Mouse (Mus musculus) mature B cell (primary cell): ENCODE measurements around the gene Emp3.
"Not testable (repeated sequence)": the region's sequence is repeated elsewhere in the genome, so short reads cannot be mapped to it uniquely, and the experiment has no call there.

Experiments
- in situ Hi-C: fragments of 300-500 bp; cut with MboI; formaldehyde crosslinking; loops from 2 replicates; pipeline ENCODE4 v1.14.3; 2019

Emp3 gene

DNA sequence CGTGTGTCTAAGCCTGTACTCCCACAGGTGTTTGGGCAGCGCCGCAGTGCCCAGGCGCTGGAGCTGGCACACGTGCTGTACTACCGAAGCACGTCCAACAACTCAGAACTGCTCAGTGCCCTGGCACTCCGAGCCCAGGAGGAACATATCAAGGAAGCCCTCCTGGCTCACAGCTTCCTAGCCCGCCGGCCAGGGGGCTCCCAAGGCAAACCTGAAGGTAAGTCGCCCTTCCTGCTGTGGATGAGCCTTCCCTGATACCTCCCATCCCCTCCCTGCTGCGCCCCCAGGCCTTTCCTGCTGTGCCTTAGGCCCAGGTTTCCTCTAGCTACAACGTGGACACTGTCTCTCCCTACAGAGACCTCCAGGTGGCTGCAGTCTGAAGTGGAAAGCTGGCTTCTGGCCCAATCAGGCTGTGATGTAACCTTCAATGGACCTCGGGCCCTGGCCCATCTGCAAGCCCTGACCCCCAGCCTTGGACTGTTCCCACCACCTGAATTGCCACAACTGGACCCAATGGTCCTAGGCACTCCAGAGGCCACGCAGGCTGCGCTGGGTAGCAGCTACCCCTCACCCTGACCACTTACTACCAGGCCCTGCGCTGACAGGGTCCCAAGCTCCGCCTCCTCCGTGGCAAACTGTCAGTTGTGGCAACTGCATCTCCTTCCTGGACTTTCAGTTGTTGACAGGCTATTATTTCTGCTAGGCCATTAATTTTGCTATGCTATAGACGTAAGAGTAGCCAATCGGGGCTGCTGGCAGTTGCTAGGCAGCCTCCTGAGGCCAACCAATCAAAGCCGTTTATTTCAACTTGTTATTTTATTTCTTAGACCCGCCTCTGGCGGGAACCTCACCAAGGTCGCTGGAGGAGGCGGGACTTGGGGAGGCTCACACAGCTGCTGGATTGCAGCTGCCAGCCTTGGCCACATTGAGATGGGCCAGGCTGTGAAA, 4.9 kb downstream of the Emp3 start:
- in situ Hi-C loops: no loop called here

DNA sequence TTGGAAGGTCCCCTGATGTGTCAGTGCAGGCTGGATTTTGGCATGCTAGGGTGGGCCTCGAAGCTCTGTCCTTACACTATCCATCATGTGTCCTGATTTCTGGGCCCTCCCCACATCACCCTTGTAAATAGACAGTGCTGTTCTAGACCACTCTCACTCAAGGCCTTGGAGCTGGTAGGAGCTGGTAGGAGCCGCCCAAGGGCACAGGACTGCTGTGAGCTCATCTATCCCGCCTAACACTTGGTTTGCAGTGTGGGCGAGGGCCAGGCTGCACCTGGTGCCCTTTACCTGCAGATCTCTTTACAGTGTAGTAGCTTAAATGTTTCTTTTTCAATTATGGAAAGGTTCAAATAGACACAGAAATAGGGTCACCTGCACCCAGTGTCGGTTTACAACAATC, 6.2 kb downstream of the Emp3 start:
- in situ Hi-C loops: no loop called here

DNA sequence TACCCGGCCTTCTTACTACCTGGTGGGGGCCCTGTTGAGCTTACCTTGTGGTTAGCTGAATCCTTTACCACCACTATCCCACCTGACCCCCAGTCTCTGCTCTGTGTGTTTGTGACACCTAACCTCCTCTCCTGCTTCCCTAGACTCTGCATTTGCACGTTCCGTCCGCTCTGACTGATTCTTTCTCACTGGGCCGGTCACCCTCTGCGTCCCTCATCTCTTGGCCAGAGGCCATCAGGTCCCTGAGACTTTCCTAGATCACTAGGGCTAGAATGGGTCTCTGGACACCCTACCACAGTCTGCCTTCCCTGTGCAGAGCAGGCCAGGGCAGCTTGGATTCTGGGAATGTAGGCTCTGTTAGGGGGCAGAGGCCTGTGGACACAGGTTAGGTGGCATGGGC, 7.1 kb downstream of the Emp3 start:
- in situ Hi-C loops: no loop called here

DNA sequence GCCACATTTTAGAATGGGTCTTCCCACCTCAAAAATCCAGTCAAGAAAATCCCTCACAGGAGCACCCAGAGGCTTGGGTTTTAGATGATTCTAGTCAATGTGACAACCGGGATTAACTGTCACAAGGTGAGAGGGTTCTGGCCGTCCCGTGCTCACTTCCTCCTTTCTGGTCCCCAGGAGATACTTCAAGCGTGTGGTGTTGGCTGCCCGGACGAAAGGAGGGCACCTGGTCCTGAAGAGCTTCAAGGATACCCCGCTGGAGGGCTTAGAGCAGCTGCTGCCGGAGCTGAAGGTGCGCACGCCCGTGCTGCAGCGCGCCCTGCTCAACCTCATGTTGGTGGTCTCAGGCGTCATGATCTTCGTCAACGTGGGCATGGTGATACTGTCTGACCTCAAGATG, 12.1 kb downstream of the Emp3 start:
- in situ Hi-C loops: no loop called here

DNA sequence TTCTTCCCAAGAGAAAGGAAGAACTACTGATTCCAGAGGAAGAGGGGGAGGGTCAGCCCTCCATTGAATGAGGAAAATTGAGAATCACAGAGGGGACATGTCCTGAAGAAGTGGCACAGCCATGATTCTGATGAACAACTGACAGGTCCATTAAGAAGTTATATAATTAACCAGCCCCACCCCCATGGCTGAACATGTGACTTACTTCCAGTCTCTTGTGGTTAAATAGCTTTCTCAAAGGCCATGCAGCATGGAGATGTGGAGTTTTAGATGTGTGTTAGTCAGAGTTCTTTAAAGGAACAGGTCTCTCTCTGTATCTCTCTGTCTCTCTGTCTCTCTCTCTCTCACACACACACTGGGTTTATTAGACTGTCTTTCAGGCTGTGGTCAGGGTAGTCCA, 12.8 kb downstream of the Emp3 start:
- in situ Hi-C loops: no loop called here

DNA sequence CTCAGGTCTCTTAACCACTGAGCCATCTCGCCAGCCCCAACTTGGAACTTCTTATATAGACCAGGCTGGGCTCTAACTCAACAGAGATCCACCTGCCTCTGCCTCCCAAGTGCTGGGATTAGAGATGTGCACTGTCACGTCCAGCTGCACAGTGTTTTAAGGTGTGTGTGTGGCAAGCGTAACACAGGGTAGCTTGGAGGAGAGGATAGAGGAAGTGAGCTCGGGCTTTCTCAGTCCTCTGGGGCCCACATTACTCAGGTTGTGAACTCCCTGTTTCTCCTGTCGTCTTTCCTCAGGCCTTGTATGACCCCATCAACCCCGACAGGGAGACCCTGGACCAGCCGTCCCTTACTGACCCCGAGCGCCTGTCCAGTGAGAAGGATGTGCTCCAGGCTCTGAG, 14.6 kb downstream of the Emp3 start:
- in situ Hi-C loops: no loop called here

DNA sequence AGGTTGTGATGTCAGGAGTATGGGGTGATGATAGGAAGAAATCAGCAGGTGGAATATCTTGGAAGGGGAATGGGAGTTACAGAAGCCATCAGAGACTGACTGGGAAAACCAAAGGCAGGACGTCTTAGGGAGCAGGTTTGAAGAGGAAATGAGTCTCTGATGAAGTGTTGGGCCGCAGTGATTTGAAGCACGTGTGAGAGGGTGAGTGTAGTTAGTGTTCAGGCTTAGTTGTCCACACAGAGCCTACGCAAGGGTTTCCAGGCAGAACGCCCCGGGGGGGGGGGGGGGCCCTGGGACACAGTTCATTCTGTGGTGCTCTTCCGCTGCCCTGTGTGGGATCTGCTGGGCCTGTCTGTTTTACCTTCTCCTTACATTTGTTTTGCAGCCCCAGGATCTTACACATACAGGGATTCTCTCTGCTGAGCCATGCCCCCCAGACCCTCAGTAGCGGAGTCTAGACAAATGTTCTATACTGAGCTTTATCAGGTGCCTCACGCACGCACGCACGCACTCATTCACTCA, 18.7 kb downstream of the Emp3 start:
- in situ Hi-C loops: no loop called here

DNA sequence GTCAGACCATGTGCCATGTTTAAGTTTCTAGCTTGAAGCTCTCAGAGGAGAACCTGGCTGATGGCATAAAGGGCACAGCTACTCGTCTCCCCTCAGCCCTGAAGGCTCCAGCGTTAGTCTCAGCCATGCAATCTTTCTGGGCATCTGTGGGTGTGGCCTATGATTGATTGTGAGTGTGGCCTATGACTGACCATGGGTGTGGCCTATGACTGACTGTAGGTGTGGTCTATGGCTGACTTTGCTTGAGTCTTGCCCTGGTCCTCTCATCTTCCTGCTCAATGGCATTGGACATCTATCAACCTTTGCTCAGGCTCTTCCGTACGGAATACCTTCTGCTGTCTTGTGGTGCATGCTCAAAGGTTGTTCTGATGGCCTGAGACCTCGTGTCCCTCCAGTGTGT, 19.6 kb downstream of the Emp3 start:
- in situ Hi-C loops: no loop called here

DNA sequence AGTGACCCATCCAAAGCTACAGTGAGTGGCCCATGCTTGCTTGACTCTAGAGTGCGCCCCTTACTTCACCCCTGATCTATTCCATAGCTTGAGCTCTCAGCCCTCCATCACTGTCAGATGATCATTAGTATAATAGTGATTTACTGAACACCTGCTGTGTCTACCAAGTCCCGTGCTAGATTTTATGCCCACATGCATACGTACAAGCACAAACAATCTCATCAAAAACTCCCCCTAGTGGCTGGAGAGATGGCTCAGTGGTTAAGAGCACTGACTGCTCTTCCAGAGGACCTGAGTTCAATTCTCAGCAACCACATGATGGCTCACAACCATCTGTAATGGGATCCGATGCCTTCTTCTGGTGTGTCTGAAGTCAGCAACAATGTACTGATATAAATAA, 23.1 kb downstream of the Emp3 start:
- in situ Hi-C loops: not testable (repeated sequence)

GRCm38 (mm10) chr7:45897258-45897757, 23.9 kb downstream of the Emp3 start:
- in situ Hi-C loops: no loop called here

DNA sequence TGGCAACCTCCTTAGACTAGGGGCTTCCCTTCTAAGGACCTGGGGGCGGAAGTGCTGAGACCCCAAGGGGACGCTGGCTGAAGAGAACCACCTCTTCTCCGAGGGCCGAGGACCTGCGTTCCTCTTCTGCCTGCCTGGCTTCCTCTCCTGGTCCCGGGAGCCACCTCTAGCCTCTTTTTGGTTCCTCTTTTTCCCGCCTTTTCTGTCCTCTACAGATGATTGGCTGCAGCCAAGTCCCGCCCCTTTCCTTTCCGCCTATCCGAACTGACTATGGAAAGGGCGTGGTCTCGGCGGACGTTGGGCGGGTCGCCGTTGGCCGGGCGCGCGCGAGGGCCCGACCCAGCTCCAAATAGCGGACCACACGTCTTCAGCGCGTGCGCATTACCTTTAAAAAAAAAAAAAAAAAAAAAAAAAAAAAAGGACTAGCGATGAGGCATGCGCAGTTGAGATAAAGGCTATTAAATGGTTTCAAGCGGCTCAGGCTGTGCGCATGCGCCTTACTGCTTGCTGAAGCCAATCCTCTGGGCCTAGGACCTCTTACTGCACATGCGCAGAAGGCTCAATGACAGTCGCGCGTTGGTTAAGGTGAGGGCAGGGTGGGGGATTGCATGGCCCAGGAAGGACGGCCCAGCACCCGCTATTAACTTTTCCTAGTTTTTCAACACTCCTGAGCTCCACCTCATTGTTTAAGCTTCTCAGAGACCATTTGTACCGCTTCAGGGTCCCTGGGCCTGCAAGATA, 24.5 kb downstream of the Emp3 start, which contains the start of the genes Syngr4 and Tmem143:
Gene Syngr4, minus strand, starts transcription at position 198 of the 741 bp plus-strand sequence.
Gene Tmem143, plus strand, starts transcription at position 425 of the 741 bp plus-strand sequence.
- in situ Hi-C loops: no loop called here

- in situ Hi-C loops: no loop called here
Observed at GRCm38 (mm10) chr7:45895931-45896516, 25.2 kb downstream of the Emp3 start.

- in situ Hi-C loops: no loop called here
Observed at GRCm38 (mm10) chr7:45892651-45893050, 28.6 kb downstream of the Emp3 start.

DNA sequence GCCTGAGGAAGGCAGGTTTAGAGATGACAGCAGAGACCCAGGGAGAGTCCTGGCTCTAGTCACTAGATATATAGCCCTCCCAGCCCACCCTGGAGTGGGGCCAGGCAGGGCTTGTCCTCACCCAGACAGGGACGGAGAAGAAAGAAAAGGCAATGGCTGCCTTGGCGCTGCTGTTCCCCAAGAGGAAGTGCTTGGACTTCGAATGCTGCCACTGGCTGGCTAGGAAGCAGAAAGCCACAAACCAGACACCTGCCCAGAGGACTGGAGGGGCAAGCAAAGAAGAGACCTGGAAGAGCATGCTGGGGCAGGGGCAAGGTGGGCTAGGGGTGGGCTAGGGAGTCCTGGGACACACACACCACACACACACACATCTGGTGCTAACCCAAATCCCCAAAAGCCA, 34.0 kb downstream of the Emp3 start:
- in situ Hi-C loops: no loop called here

DNA sequence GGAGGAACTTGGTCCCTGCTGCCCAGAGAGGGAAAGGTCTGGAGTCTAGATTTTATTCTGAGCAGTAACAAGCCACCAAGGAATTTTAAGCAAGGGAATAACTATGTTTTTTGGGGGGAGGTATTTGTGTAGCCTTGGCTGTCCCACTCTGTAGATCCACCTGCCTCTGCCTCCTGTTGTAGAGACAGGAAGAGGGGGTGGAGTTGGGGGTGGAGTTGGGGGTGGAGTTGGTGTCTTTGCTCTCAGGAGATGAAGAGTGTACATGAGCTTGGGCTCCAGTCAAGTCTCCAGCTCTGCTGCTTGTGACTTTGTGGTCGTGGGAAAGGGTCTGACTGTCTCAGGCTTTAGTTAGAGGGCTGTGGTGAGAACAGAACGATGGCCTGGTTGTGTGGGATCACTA, 40.2 kb downstream of the Emp3 start:
- in situ Hi-C loops: no loop called here

GRCm38 (mm10) chr7:45880531-45880930, 40.7 kb downstream of the Emp3 start:
- in situ Hi-C loops: no loop called here

- in situ Hi-C loops: not testable (repeated sequence)
Observed at GRCm38 (mm10) chr7:45878278-45878677, 42.9 kb downstream of the Emp3 start, which contains the start of gene Grin2d. Gene Grin2d, minus strand, starts transcription at chr7:45878378.

- in situ Hi-C loops: no loop called here
Observed at GRCm38 (mm10) chr7:45876895-45877294, 44.3 kb downstream of the Emp3 start.

GRCm38 (mm10) chr7:45873061-45873947, 47.9 kb downstream of the Emp3 start:
- in situ Hi-C loops: loop anchor here (5.0 kb wide), 1 partner anchor 49 kb away; the partner anchor contains the start of genes Ccdc114 and Emp3

DNA sequence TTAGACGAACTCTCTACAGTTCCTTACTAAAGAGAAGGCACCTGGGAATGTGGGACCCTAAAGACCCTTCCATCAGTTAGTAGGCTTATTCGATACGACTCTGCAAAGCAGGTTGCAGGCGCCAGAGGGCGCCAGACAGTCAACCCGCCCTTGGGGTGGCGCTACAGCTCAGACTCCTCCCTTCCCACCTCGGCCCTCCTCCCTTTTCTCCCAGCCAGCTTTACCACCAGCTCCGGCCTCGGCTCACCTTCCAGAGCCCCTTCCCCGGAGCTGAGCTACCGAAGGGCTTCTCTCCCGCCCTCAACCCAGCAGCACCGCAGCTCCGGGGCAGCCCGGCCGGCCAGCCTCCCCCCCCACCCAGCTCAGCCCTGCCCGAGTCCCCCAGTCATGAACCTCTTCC, 48.6 kb downstream of the Emp3 start, which contains the start of gene Kdelr1:
Gene Kdelr1, plus strand, starts transcription at position 149 of the 400 bp plus-strand sequence.
- in situ Hi-C loops: loop anchor here (5.0 kb wide), 1 partner anchor 50 kb away; the partner anchor contains the start of genes Ccdc114 and Emp3
